Mouse (Mus musculus): ENCODE data around the gene Clta. TPM values are rescaled to one million over a fixed set of nuclear protein-coding genes. Genes with fewer than 3 reads are reported as not detected.
A peak's percentile ranks its signal among the peaks of the same experiment; 100 is the strongest.
"Not testable (repeated sequence)": the region's sequence is repeated elsewhere in the genome, so short reads cannot be mapped to it uniquely, and the experiment has no call there.

The Clta gene
- total RNA-seq, 1 experiment, result 373 TPM

GRCm38 (mm10) chr4:44040802-44041201, 36.5 kb downstream of the Clta start:
- H3K36me3 ChIP-seq (ENCODE audit: control insufficient read depth, insufficient read depth, low read length, poor library complexity, severe bottlenecking), result peaks cover 19% of the 10 kb centered on the region; the same call in 1 of the 2 replicates
- DNase-seq (ENCODE audit: low read depth, low spot score), result no peak
- TF ChIP-seq MAFK (IDR thresholded peaks at IDR 0.05; ENCODE audit: insufficient read depth, low read depth, low read length) (no peak), HCFC1 (IDR thresholded peaks at IDR 0.05; ENCODE audit: borderline replicate concordance, insufficient read depth, low read length) (no peak), CHD2 (IDR thresholded peaks at IDR 0.05; ENCODE audit: low read depth, low read length) (no peak), ZNF384 (IDR thresholded peaks at IDR 0.05; ENCODE audit: low read depth, low read length) (no peak), ZC3H11A (IDR thresholded peaks at IDR 0.05; ENCODE audit: borderline replicate concordance, low read depth, low read length) (no peak)
- H3K4me1 ChIP-seq (ENCODE audit: control insufficient read depth in 2 of 2, insufficient read depth in 2 of 2, low read length in 2 of 2, poor library complexity in 1 of 2), result peaks cover 3 to 5% of the 10 kb centered on the region in 2 experiments
- no peaks in the 10 kb centered on the region for H3K9me3 ChIP-seq (ENCODE audit: control insufficient read depth, insufficient read depth, low read depth, low read length)
- no peak overlapping the region for H3K9ac ChIP-seq (ENCODE audit: insufficient read depth, low read depth, low read length, poor library complexity, severe bottlenecking)
- no peak overlapping the region for H3K4me3 ChIP-seq (ENCODE audit: insufficient read depth in 1 of 2, low read depth in 1 of 2, low read length in 2 of 2, poor library complexity in 1 of 2, severe bottlenecking in 1 of 2)
- no peak overlapping the region for H3K27ac ChIP-seq (ENCODE audit: insufficient read depth, low read depth, low read length, poor library complexity, severe bottlenecking)
- in situ Hi-C loops (cut with MboI; ENCODE audit: low sequenced_read_pairs in 2 of 2, unreplicated experiment in 2 of 2), result no loop called here

- in situ Hi-C loops (cut with MboI; ENCODE audit: low sequenced_read_pairs in 2 of 2, unreplicated experiment in 2 of 2), result no loop called here
- peaks cover 16% of the 10 kb centered on the region; the same call in 1 of the 2 replicates for H3K36me3 ChIP-seq (ENCODE audit: control insufficient read depth, insufficient read depth, low read length, poor library complexity, severe bottlenecking)
- H3K27ac ChIP-seq (ENCODE audit: insufficient read depth, low read depth, low read length, poor library complexity, severe bottlenecking), result no peak overlapping the region
- no peaks in the 10 kb centered on the region for H3K9me3 ChIP-seq (ENCODE audit: control insufficient read depth, insufficient read depth, low read depth, low read length)
- no peak for DNase-seq (ENCODE audit: low read depth, low spot score)
- no peak overlapping the region for H3K9ac ChIP-seq (ENCODE audit: insufficient read depth, low read depth, low read length, poor library complexity, severe bottlenecking)
- H3K4me1 ChIP-seq (ENCODE audit: control insufficient read depth in 2 of 2, insufficient read depth in 2 of 2, low read length in 2 of 2, poor library complexity in 1 of 2), result peaks cover 3 to 5% of the 10 kb centered on the region in 2 experiments
- TF ChIP-seq HCFC1 (IDR thresholded peaks at IDR 0.05; ENCODE audit: borderline replicate concordance, insufficient read depth, low read length), result no peak
- no peak for TF ChIP-seq MAFK (IDR thresholded peaks at IDR 0.05; ENCODE audit: insufficient read depth, low read depth, low read length)
- TF ChIP-seq ZNF384 (IDR thresholded peaks at IDR 0.05; ENCODE audit: low read depth, low read length), result no peak
- TF ChIP-seq CHD2 (IDR thresholded peaks at IDR 0.05; ENCODE audit: low read depth, low read length), result no peak
- no peak for TF ChIP-seq ZC3H11A (IDR thresholded peaks at IDR 0.05; ENCODE audit: borderline replicate concordance, low read depth, low read length)
- H3K4me3 ChIP-seq (ENCODE audit: insufficient read depth in 1 of 2, low read depth in 1 of 2, low read length in 2 of 2, poor library complexity in 1 of 2, severe bottlenecking in 1 of 2), result no peak overlapping the region
These were observed 38.2 kb downstream of the Clta start for GRCm38 (mm10) chr4:44042429-44042828.

GRCm38 (mm10) chr4:44043182-44043581, 38.9 kb downstream of the Clta start:
- peak; percentile 94 for TF ChIP-seq ZNF384 (IDR thresholded peaks at IDR 0.05; ENCODE audit: low read depth, low read length)
- H3K9ac ChIP-seq (ENCODE audit: insufficient read depth, low read depth, low read length, poor library complexity, severe bottlenecking); H3K4me1 ChIP-seq (ENCODE audit: control insufficient read depth in 2 of 2, insufficient read depth in 2 of 2, low read length in 2 of 2, poor library complexity in 1 of 2); in situ Hi-C loops (cut with MboI; ENCODE audit: low sequenced_read_pairs in 2 of 2, unreplicated experiment in 2 of 2); H3K9me3 ChIP-seq (ENCODE audit: control insufficient read depth, insufficient read depth, low read depth, low read length); DNase-seq (ENCODE audit: low read depth, low spot score); H3K27ac ChIP-seq (ENCODE audit: insufficient read depth, low read depth, low read length, poor library complexity, severe bottlenecking); H3K4me3 ChIP-seq (ENCODE audit: insufficient read depth in 1 of 2, low read depth in 1 of 2, low read length in 2 of 2, poor library complexity in 1 of 2, severe bottlenecking in 1 of 2): not testable (repeated sequence)
- H3K36me3 ChIP-seq (ENCODE audit: control insufficient read depth, insufficient read depth, low read length, poor library complexity, severe bottlenecking), result peaks cover 16% of the 10 kb centered on the region; the same call in 1 of the 2 replicates

- in situ Hi-C loops (cut with MboI; ENCODE audit: low sequenced_read_pairs in 2 of 2, unreplicated experiment in 2 of 2), result no loop called here
- DNase-seq (ENCODE audit: low read depth, low spot score), result no peak
- H3K36me3 ChIP-seq (ENCODE audit: control insufficient read depth, insufficient read depth, low read length, poor library complexity, severe bottlenecking), result peaks cover 14% of the 10 kb centered on the region; the same call in 1 of the 2 replicates
These were observed 40.6 kb downstream of the Clta start for GRCm38 (mm10) chr4:44044685-44045356.

GRCm38 (mm10) chr4:44046066-44046465, 41.8 kb downstream of the Clta start:
- in situ Hi-C loops (cut with MboI; ENCODE audit: low sequenced_read_pairs in 2 of 2, unreplicated experiment in 2 of 2), result no loop called here
- Histone ChIP-seq H3K36me3 (ENCODE audit: control insufficient read depth, insufficient read depth, low read length, poor library complexity, severe bottlenecking) (peaks cover 8% of the 10 kb centered on the region; the same call in 1 of the 2 replicates), H3K9me3 (ENCODE audit: control insufficient read depth, insufficient read depth, low read depth, low read length) (no peaks in the 10 kb centered on the region), H3K4me1 (ENCODE audit: control insufficient read depth in 2 of 2, insufficient read depth in 2 of 2, low read length in 2 of 2, poor library complexity in 1 of 2) (peaks cover 6 to 10% of the 10 kb centered on the region in 2 experiments), H3K4me3 (ENCODE audit: insufficient read depth in 1 of 2, low read depth in 1 of 2, low read length in 2 of 2, poor library complexity in 1 of 2, severe bottlenecking in 1 of 2) (no peak overlapping the region), H3K27ac (ENCODE audit: insufficient read depth, low read depth, low read length, poor library complexity, severe bottlenecking) (no peak overlapping the region), H3K9ac (ENCODE audit: insufficient read depth, low read depth, low read length, poor library complexity, severe bottlenecking) (no peak overlapping the region)
- TF ChIP-seq ZC3H11A (IDR thresholded peaks at IDR 0.05; ENCODE audit: borderline replicate concordance, low read depth, low read length) (no peak), MAFK (IDR thresholded peaks at IDR 0.05; ENCODE audit: insufficient read depth, low read depth, low read length) (no peak), ZNF384 (IDR thresholded peaks at IDR 0.05; ENCODE audit: low read depth, low read length) (no peak)
- no peak for DNase-seq (ENCODE audit: low read depth, low spot score)

More at GRCm38 (mm10) chr4:44044685-44045356, 40.6 kb downstream of the Clta start:
- Histone ChIP-seq H3K9ac (ENCODE audit: insufficient read depth, low read depth, low read length, poor library complexity, severe bottlenecking) (no peak overlapping the region), H3K4me1 (ENCODE audit: control insufficient read depth in 2 of 2, insufficient read depth in 2 of 2, low read length in 2 of 2, poor library complexity in 1 of 2) (peaks cover 6 to 7% of the 10 kb centered on the region in 2 experiments), H3K4me3 (ENCODE audit: insufficient read depth in 1 of 2, low read depth in 1 of 2, low read length in 2 of 2, poor library complexity in 1 of 2, severe bottlenecking in 1 of 2) (no peak overlapping the region), H3K9me3 (ENCODE audit: control insufficient read depth, insufficient read depth, low read depth, low read length) (no peaks in the 10 kb centered on the region), H3K27ac (ENCODE audit: insufficient read depth, low read depth, low read length, poor library complexity, severe bottlenecking) (no peak overlapping the region)
- TF ChIP-seq ZNF384 (IDR thresholded peaks at IDR 0.05; ENCODE audit: low read depth, low read length) (no peak), MAFK (IDR thresholded peaks at IDR 0.05; ENCODE audit: insufficient read depth, low read depth, low read length) (no peak)
